Mouse (Mus musculus): ENCODE data around the gene Parp3.
"Not testable (repeated sequence)": the region's sequence is repeated elsewhere in the genome, so short reads cannot be mapped to it uniquely, and the experiment has no call there.

The Parp3 gene

GRCm38 (mm10) chr9:106476924-106477484 is at the start of gene Parp3:
Gene Parp3 (minus strand): TSS chr9:106476949.
- DNase-seq (ENCODE audit: low read depth, low spot score) = peak; percentile 99

GRCm38 (mm10) chr9:106519909-106520308 is 43.2 kb upstream of the Parp3 start:
- no peak for DNase-seq (ENCODE audit: low read depth, low spot score)

GRCm38 (mm10) chr9:106519433-106519832 is 42.7 kb upstream of the Parp3 start:
- DNase-seq (ENCODE audit: low read depth, low spot score) = no peak

- DNase-seq (ENCODE audit: low read depth, low spot score) = no peak
Observed at GRCm38 (mm10) chr9:106514273-106514672, 37.5 kb upstream of the Parp3 start, which contains the start of gene Iqcf5. Gene Iqcf5 (plus strand): TSS chr9:106514573.

DNA sequence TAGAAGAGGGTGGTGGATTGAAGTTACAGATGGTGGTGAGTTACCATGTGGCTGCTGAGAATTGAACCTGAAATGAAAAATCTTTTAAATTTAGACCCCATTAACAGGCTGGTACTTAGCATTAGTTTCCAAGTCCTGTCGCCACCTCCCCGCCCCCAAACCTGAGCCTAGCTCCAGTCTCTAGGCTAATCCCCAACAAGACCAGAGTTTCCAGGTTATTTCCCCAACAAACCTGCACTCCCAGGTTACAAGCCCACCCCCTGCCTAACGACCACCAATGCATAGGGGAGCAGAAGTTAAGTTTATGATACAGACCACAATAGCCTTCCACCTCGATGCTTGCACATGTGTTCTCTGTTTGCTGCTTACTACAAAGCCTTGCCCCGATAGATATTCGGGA is 36.8 kb upstream of the Parp3 start:
- DNase-seq (ENCODE audit: low read depth, low spot score) = no peak

DNA sequence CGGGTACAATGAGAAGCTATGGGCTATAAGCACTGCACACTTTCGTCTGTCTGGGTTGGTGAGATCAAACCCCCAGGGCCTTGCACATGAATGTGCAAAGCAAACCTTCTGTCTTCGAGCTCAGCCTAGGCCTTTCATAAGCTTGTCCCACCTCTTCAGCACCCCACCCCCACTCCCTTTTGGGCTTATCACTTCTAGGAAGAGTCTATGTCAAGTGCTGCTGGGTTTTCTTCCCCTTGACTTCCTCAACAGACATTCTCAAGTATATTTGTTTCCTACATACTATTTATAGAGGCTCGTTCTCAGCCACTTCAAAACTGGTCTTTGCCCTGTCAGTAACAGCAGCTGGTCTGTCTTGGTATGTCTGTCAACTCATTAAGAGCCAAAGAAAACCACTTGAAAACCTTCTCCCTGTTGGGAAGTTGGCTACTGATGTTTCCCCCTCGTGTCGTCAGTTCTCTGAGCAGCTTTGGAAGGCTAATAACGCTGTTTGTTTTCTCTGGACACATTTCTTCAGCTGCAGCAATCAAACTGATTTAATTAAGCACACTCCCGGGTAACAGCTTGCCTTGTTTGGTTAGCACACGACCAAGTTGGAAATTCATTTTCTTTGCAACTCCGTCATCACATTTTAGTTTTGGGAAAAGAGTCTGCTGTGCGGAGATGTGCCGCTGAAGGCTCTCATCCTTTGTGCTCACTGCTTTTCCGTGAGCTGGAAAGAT is 36.1 kb upstream of the Parp3 start:
- DNase-seq (ENCODE audit: low read depth, low spot score) = no peak

- no peak for DNase-seq (ENCODE audit: low read depth, low spot score)
Observed at GRCm38 (mm10) chr9:106509356-106509755, 32.6 kb upstream of the Parp3 start.

DNA sequence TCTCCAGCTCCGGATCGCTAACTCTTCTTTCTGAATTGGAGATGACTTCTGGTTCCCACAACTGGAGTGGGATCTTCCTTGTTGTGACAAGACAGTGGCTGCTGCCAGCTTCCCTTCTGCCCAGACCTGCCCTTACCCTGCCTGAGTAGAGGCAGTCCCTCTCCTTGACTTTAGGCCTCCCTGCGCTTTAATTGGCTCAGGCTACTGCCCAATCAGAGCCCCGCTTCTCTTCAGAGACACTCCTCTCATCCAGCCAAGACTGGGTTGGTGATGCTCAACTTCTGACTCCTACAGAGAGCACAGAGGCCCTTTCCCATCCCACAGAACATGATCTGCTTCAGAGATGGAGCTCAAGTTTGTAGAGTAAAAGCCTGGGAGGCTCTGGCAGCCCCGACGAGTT is 27.5 kb upstream of the Parp3 start:
- DNase-seq (ENCODE audit: low read depth, low spot score) = no peak

DNA sequence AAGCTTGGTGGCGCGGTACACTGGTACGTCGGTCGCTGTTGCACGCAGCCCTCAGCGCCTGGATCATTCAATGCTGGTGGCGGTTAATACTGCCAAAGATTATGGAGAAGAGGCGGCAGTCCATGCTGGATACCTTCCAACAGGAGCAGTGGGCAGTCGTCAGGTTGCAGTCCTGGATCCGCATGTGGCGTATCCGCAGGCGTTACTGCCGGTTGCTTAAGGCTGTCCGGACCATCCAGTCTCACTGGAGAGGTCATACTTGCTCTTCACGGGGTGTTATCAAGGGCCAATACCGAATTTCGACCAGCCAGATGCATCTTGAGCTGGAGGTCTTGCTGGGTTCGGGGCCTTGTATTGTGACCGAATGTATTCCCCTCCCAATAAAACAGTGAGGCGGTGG is 25.1 kb upstream of the Parp3 start:
- no peak for DNase-seq (ENCODE audit: low read depth, low spot score)

DNA sequence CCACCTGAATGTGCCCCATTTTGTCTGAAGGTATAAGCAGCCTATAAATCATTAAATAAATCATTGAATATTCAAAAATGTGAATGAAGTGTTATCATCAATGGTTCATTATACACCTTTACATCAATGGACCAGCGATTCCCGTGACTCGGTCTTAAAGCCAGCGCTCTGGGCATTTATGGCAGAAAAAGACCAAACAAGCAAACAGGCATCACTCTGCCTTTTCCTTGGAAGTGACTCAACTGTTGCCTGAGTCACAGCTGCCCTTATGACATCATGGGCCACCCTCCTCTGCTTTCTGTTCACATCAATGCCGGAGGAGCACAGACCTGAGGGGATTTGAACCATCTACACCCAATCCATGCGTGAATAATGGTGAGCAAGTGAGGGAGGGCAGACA is 22.9 kb upstream of the Parp3 start, which contains the start of gene Iqcf1:
Iqcf1 (plus strand) TSS at position 301 of the 400 bp plus-strand sequence.
- DNase-seq (ENCODE audit: low read depth, low spot score) = no peak

DNA sequence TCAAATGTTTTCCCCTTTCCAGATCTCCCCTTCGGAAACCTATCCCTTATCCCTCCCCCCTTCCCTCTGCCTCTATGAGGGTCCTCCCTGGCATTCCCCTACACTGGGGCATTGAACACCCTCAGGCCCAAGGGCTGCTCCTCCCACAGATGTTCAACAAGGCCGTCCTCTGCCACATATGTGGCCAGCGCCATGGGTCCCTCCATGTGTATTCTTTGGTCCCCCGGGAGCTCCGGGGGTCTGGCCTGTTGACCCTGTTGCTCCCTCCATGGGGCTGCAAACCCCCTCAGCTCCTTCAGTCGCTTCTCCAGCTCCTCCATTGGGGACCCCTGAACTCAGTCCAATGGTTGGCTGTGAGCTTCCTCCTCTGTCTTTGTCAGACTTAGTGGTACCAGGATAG is 10.9 kb upstream of the Parp3 start:
- DNase-seq (ENCODE audit: low read depth, low spot score) = not testable (repeated sequence)

- no peak for DNase-seq (ENCODE audit: low read depth, low spot score)
Observed at GRCm38 (mm10) chr9:106485076-106485475, 8.3 kb upstream of the Parp3 start.

- no peak for DNase-seq (ENCODE audit: low read depth, low spot score)
Observed at GRCm38 (mm10) chr9:106483606-106484005, 6.9 kb upstream of the Parp3 start.

- DNase-seq (ENCODE audit: low read depth, low spot score) = no peak
Observed at GRCm38 (mm10) chr9:106483136-106483535, 6.4 kb upstream of the Parp3 start.

DNA sequence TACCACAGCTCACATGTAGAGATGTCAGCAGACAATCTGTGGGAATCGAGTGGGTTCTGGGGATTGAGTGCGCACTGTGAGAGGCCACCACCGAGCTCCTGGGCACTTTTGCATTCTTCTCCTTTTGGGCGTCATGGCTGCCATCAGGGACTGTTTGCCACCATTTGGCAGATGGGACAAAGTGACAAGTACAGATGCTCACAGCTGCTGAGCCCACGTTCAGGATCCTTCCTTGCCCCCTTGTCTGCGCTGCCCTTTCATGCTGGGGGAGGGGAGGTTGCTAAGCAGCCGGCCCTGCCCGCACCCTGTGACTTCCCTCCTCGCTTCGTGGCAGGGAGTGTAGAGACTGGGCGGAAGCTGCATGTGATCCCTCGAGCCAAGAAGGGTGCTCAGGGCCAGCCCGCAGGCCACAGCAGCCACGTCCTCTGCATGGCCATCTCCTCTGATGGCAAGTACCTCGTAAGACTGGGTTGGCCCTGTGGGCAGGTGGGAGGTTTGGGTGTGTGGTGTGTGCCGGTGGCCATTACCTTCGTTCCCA is 5.9 kb upstream of the Parp3 start:
- DNase-seq (ENCODE audit: low read depth, low spot score) = no peak

GRCm38 (mm10) chr9:106481676-106482075 is 4.9 kb upstream of the Parp3 start:
- no peak for DNase-seq (ENCODE audit: low read depth, low spot score)

GRCm38 (mm10) chr9:106481075-106481474 is 4.3 kb upstream of the Parp3 start:
- no peak for DNase-seq (ENCODE audit: low read depth, low spot score)

DNA sequence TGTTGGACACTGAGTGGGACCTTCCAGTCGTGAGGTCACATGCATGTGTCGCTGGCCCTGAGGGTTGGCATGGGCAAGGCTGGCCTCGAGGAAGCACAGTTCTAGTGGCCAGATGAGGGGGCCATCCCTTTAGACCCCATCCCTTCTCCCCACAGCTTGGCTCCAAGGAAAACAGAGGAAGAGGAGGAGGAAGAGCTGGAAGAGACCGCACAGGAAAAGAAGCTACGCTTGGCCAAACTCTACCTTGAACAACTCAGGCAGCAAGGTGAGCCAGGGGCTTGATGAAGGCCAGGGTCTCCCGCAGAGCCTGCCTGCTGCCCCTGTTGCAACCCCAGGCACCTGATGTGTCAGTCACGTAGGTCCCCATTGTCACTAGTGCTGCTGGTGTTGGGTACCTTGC is 3.8 kb upstream of the Parp3 start:
- no peak for DNase-seq (ENCODE audit: low read depth, low spot score)

- no peak for DNase-seq (ENCODE audit: low read depth, low spot score)
Observed at GRCm38 (mm10) chr9:106478101-106478500, 1.4 kb upstream of the Parp3 start.

GRCm38 (mm10) chr9:106477649-106478048 is 900 bp upstream of the Parp3 start:
- DNase-seq (ENCODE audit: low read depth, low spot score) = no peak

DNA sequence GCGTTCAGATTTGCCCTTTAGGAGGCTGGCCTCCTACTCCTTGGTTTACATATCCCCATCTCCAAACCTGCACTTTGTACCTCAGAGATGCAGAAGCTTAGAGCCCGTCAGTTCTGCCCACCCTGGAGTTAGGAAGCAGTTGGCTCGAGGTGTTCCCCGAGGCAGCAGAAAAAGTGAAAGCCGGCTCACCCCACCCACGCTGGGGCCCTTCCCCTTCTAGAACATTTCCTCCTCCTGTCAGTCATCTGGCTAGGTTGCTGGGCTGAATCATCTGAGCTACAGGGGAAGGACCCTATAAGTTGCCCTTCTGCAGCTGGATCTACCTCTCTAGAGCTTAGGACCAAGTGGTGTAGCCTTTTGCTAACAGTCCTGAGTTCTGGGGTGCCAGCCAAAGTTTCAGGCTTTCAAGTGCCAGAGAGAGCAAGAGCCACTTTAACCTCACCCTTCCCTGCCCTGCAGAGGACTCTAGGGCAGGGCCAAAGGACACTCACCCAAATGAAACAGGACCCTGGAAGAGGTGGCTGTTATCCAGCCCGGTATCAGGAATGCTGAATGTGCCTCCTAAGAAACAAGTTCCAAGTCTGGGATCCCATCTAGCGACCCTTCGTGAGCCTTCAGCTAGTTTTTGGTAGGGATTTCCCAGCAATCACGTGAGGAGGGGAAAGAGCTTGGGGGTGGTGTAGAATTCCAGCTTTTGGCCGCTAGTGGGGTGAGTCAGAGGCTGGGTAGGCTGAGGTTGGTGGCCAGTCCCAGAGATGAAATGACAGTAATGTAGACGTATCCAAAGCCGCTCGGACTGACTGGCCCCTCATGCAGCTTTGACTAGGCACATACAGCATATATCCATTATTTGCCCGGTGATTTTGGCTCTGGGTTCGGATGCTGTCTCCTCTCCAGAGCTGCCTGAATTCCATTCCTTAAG is 486 bp downstream of the Parp3 start:
- DNase-seq (ENCODE audit: low read depth, low spot score) = no peak

- DNase-seq (ENCODE audit: low read depth, low spot score) = no peak
Observed at GRCm38 (mm10) chr9:106475663-106476001, 1.1 kb downstream of the Parp3 start, which contains the start of gene Rrp9. Gene Rrp9 (plus strand): TSS chr9:106475963.
